Mouse (Mus musculus): Measurements from ENCODE around the gene Slc12a3.
"Not testable (repeated sequence)": the region's sequence is repeated elsewhere in the genome, so short reads cannot be mapped to it uniquely, and the experiment has no call there.

The Slc12a3 gene

DNA sequence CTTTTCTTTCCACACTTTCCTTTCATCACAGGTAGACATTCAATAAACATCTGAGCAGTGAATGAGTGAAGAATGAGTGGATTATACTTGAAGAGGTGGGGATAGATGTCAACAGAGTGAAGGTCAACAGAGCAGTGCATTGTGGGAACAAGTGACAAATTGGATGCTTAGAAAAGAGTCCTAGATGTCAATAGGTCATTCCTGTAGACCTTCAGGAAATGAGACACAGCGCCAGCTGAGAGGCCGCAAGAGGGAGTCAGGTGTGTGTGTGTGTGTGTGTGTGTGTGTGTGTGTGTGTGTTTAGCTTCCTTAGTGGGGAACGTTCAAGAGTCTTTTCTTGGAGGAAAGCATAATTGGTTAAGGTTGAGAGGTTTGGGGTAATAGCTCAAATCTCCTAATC, 47.2 kb downstream of the Slc12a3 start:
- no peak for DNase-seq (ENCODE audit: low read depth)

DNA sequence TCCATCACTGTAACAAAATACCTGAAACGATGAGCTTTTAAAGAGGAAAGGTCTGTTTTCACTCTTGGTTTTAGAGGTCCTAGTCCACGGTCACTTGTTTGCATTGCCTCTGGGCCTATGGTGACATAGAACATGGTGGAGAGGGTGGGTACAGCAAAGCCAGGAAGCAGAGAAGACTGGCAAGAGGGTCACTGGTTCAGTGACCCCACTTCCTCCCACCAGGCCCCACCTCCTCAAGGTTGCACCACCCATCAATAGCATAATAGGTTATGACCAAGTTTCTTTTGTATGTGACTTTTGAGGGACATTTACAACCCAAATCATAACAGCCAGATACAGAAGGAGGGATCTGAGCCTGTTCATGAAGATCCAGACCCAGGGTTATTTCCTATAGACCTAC, 47.6 kb downstream of the Slc12a3 start:
- no peak for DNase-seq (ENCODE audit: low read depth)

DNA sequence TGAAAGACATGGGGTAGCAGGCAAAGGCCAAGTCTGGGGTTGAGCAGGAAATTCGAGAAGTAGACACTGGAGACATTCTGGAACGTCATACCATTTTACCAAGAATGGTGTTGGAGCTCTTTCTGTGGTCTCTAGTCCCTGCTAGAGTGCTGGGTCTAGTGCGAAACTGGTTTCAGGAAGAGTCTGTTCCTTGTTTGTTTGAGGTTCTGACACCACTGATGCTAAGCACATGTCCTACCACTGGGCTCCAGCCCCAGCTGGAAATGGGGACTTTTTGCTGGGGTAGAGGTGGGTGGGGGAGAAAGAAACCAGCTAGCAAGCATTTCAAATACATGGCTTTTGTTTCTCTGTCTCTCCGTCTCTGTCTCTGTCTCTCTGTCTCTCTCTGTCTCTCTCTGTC, 48.0 kb downstream of the Slc12a3 start:
- no peak for DNase-seq (ENCODE audit: low read depth)

DNA sequence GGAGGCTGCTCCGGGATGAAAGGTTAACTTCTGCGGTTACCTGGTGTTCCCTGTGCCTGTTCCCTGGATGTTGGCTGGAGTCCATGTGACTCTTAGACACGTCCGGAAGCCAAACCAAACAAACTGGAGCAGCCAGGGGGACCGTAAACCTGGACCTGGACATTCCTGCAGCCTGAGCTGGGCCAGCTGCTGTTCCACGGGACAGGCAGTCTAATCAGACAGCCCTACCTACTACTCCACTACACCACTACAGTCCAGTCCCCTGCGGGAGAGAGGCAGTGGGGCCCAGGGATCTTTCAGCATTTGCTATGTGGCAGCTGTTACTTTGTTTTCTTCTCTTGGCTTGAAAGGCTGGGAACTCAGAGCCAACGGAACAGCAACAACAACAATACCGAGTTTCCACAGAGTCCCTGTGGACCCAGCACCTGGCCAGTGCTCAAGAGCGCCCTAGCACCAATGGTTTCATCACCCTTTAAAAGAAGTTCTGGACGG, 48.8 kb downstream of the Slc12a3 start:
- no peak for DNase-seq (ENCODE audit: low read depth)

DNA sequence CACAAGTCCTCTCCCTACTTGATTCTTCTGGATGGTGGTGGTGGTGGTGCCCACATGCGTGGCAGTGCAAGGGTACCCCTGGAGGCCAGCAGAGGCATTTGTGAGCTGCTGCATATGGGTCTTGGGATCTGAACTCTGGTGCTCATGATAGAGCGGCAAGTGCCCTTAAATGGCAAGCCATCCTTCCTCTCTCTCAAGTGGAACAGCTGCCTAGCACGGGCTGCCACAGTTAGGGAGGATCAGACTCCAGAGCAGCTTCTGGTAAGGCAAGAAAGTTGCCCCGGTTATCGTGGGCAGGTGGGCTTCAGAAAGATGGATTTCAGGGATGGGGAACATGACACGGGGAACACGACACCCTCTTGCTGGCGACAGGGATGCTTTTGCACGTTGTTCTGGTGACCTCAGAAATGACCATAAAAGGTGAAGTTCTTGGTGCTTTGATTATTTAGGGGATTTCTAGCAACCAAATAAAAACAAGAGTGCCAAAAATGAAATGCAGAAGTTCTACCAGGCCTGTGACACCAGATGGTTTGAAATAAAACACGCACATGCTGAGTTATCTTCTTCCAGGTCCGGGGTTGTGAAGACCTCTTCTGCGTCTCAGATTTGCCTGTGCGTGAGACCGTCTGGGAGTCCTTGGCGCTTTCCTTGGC, 49.9 kb downstream of the Slc12a3 start:
- DNase-seq (ENCODE audit: low read depth) = no peak

DNA sequence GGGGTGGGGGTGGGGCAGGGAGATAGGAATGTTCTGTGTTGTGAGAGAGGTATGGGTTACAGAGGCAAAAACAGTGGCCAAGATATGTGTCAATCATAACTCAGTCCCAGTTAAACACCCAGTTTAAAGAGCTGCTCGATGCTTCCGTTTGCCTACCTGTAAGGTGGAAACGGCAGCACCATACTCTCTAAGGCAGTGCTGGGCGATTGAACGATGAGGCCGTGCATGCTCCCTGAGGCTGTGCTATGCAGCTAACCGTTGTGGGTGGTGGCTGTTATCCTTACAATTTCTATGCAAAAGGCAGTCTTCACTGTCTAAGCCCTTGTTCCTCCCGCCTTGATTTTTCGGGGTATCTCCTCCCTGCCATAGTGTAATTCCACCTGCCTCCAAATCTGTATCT, 50.7 kb downstream of the Slc12a3 start:
- DNase-seq (ENCODE audit: low read depth) = no peak

DNA sequence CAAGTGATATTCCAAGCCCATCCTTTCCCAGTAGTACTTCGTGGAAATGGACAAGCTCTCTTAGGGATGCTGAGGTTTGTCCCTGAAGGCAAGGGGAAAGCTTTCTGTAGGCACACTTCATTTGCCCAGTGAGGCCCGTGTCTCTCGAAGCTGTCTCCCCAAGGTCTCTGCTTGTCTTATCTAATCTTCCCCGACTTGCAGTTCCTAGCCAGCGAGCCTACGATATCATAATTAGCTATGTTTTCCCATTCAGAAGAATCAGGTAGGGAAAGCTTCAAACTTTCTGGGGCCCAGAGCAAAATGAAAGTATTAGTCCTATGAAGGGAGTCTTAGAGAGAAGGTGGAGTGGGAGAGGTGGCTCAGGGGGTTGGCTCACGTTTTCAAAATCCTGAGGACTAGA, 55.2 kb downstream of the Slc12a3 start:
- no peak for DNase-seq (ENCODE audit: low read depth)

DNA sequence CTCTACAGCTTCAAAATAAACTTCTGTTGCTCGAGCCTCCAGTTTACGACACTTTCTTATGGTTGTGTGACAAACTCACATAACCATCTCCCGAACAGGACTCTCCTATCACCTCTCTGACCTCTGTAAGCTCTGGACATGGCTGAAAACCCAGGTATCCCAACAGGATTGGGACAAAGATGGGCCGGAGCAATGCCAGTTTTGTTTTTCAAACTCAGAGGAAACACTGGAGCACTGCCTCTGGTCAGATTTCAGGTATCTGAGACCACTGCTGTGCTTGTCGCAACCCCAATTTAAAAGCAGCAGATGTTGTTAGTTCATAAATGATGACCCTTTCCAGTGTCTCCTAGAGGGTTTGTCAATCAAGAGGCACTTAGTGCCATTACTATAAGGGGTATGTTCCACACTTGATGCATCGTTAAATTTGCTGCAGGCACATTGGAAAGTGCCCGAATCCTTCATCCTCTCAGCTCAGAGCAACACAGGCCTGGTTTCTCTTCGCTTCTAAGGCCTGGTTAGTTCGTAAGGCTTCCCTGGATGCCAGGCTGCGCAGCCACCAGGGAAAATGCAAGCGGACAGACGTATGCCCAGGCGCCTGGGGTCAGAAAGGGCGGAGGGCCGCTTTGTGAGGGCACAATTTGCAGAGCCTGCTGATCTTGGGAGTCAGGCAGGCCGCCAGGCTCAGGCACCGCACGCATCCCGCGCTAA, 56.7 kb downstream of the Slc12a3 start:
- no peak for DNase-seq (ENCODE audit: low read depth)

DNA sequence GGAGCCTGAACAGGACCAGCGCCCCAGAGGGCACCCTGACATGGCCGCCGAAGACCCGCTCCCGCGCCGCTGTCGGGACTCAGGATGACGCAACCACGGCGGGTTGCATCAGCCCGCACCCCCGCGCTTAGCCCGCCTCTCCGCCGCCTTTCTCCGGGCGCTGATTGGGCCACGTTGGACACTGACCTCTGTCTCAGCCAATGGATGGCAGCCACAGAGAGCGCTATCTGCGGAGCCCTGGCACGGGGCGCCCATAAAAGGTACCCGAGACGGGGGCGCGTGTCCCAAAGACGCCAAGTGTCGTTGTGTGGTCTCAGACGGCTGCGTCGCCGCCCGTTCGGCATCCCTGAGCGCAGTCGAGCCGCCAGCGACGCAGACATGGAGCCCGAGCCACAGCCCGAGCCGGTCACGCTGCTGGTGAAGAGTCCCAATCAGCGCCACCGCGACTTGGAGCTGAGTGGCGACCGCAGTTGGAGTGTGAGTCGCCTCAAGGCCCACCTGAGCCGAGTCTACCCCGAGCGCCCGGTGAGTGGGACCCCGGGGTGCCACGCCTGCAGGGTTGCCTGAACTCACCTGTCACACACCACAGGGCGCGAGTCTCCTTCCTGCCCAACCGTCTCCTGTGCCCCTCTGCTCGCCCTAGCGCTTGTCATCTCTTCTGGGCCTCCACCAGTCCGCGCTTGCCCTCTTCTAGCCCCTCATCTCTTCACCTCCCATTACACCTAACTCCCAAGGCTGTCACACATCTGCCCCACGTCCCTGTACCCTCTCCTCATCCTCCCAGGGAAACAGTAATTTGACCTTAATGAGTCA, 57.4 kb downstream of the Slc12a3 start, which contains the start of gene Herpud1:
Gene Herpud1, plus strand, starts transcription at position 225 of the 813 bp plus-strand sequence.
- peak; percentile 88 for DNase-seq (ENCODE audit: low read depth)

DNA sequence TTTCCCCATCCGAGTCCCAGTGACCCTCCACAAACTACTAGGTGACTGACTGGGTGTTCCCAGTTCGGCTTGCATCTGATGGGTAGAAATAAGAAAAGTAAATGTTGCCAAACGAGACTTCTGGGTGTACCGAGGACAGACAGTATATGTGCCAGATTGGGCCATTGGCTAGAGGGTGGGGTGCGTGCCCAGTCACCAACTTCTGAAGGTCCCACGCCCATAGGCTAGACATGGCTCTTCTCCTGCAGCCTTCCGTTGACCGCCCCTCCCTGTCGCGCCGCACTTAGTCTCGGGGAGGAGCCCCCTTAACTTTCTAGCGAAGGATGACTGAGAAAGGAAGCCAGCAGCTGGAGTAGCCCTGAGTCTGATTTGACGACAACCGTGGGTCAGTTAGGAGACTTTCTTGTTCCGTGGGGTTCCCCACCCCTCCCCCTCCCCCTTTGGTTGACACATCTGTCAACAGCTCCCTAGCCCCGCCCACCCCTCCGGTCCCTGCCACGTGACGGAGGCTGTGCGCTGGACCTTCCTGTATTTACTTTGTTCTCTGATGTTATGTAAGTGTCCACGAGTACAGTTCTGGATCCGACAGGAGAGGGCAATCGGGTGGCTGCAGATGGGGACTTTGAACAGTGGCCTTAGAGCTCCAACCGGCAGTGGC, 58.2 kb downstream of the Slc12a3 start:
- DNase-seq (ENCODE audit: low read depth) = peak; percentile 68

DNA sequence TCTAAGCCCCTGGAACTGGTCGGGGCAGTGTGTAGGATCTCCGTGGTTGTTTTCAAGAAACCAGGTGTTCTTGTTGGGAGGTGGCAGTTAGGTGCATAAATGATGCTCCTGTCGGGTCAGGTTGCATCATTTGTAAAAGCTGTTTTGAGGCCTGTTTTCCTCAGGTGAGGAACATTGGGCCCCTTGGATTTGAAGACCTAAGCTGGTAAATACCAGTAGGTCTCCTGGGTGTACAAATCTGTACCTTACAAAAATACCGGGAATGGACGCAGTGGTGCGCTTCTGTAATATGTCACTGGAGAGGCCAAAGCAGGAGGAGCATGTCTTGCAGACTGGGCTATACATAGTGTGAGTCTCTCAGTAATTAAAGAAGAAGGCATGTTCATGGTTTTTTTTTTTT, 58.8 kb downstream of the Slc12a3 start:
- no peak for DNase-seq (ENCODE audit: low read depth)

DNA sequence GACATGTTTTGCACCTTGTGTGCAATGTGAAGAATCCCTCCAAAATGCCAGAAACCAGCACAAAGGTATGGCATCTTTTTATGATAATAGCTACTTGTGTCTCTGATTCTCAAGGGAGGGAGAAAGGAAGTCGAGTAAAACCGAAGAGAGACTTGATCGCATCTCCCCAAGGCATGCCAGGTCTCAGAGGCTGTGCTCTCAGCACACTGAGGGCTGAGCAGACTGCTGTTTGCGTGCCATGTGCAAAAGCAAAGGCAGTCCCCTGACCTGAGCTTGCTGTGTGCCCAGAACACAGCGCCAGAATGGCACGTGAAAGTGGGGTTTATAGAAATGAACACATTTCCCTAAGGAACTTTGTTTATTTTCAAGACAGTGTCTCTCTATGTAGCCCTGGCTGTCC, 60.5 kb downstream of the Slc12a3 start:
- DNase-seq (ENCODE audit: low read depth) = no peak

DNA sequence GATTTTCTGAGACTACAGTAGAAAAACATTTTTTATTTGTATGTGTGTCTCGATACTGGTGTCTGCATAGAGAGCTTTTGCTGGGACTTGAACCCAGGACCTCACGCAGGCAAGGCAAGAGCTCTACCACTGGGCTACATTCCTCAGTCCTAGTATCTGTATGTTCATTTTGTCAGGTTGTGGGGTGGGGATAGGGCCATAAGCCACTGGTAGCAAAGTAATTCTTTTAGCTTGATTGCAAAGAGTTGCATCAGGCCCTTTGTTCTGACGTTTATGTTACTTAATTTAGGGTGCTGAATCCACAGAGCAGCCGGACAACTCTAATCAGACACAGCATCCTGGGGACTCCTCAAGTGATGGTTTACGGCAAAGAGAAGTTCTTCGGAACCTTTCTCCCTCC, 61.4 kb downstream of the Slc12a3 start:
- DNase-seq (ENCODE audit: low read depth) = no peak

DNA sequence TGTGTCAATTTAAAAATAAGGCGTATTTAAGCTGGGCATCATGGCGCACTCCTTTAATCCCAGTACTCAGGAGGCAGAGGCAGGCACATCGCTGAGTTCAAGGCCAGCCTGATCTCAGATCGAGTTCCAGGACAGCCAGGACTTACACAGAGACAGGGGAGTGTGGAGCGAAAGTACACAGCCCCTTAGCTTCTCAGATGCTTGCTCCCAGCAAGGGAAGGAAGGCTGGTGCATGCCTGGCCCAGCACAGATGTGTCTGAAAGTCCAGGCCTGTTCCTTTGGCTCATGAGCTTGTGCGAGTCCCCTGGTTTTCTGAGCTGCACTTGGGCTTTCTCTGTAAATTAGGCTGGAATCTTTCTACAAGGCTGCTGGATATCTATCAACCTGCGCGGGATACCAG, 61.9 kb downstream of the Slc12a3 start:
- no peak for DNase-seq (ENCODE audit: low read depth)

DNA sequence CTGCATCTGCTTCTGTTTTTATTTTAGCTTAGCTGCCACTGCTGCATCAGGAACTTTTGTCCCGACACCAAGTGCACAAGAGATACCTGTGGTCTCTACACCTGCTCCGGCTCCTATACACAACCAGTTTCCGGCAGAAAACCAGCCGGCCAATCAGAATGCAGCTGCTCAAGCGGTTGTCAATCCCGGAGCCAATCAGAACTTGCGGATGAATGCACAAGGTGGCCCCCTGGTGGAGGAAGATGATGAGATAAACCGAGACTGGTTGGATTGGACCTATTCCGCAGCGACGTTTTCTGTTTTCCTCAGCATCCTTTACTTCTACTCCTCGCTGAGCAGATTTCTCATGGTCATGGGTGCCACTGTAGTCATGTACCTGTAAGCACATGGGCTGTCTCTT, 63.1 kb downstream of the Slc12a3 start:
- no peak for DNase-seq (ENCODE audit: low read depth)

DNA sequence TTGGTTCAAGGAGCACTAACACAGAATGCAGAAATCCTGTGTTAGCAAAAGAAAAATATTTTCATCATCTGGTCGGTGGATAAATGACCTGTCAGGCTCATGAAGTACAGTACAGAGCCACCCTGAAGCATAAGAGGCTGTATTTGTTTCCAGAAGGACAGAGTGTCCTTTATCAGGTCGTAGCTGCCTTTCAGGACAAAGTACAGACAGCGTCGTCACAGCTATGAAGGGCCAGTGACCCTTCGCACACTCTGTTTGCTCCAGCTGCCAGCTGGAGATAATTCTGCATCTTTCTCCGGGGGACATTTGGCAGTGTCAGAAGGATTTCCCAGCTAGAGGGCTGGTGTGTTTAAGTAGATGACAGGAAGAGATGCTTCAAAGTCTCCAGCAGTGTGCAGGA, 63.6 kb downstream of the Slc12a3 start:
- no peak for DNase-seq (ENCODE audit: low read depth)

DNA sequence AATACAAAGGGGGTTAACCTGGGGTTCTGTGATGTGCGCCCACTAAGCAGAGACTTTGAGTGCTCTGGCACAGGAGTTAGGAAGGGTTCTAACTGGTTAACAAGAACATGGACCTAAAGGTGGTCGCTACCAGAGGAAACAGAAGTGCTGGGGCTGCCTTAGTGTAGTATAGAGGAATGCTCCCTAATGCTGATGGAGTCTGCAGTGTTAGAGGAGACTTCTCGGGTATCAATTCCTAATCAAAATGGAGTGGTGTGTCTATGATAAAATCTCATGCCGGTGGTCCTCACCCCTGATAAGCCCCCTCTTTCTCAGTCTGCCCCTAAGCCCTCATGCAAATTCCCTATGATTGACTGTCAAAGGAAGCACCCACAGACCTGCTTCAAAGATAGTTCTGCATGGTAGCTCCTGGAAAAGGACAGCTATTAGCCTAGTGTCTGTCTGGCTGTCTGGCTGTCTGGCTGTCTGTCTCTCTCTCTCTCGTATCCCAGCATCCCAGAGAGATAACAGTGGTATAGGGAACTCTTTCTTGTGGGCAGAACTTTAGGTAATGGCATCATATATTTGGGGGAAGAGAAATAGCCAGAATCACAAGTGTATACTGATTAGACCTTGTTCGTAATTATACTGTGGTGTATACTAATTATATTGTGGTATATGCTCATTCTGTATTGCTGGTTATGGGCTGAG, 67.0 kb downstream of the Slc12a3 start:
- no peak for DNase-seq (ENCODE audit: low read depth)

DNA sequence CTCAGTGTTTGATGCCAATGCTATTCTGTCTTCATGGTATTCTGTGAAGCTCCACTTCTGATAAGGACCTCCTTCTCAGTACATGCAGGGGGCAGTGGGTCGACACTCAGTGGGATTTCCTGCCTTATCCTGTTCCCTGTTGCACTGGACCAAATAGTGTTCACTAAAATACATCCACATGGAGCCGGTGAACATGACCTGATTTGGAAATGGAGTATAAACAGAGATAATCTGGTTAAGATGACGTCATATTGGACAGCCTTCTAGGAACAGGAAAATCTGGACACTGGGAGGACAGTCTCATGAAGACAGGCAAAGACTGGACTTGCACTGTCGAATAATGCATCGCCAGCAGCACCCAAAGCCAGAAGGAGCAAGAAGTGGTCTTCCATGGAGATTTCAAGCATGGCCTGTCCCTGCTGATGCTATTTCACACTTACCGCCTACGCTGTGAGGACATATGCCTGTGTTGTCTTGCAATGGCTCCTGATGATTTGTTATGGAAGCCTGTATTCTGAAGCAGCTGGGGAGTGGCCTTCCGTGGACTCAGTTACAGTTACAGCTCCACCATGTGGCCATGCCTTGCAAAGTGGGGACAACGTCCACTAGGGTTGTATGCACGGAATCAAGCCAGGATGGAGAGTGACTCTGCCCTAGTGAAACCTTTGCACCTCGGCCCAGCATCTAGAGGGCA, 68.1 kb downstream of the Slc12a3 start:
- no peak for DNase-seq (ENCODE audit: low read depth)

DNA sequence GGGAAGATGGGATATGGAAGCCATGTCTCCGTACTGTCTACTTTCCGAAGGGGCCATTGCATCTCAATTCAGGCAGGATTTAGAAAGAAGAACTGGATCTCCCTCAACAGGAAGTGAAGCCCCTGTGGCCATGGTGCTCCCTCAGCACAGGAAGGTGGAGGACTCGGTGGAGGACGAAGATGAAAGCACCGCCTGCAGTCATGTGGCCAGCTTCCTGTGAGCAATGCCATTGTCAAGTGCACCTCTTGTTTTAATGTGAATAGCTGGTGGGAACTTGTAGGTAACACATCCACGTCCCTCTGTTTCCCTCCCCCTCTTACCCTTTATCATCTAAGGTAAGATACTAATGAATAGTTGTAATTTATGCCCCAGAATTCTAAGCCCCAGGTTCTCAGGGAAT, 69.6 kb downstream of the Slc12a3 start:
- DNase-seq (ENCODE audit: low read depth) = no peak

DNA sequence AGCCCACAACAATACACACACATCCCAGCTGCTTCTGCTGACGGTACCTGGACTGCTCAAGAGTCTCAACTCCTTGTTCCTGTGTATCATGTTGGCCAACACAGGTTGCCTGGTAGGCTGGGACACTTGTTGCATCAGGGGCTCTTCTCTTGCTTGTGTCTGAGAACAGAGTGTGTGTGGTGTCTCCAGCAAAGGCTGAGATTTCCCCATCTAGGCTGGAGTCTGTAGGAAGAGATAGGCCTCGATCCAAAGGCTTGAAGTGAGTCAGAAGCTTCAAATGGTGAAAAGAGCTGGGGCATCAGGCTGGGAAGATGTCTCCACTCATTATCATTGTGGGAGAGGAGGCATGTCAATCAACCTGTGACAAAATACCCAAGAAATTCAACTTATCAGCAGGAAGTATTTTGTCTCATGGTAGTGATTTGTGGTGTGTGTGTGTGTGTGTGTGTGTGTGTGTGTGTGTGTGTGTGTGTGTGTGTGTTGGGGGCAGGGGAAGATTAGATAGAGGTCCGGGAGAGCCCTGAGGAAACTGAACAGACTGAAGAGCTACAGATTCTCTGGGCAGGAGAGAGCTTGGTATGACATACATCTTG, 70.5 kb downstream of the Slc12a3 start:
- DNase-seq (ENCODE audit: low read depth) = no peak

DNA sequence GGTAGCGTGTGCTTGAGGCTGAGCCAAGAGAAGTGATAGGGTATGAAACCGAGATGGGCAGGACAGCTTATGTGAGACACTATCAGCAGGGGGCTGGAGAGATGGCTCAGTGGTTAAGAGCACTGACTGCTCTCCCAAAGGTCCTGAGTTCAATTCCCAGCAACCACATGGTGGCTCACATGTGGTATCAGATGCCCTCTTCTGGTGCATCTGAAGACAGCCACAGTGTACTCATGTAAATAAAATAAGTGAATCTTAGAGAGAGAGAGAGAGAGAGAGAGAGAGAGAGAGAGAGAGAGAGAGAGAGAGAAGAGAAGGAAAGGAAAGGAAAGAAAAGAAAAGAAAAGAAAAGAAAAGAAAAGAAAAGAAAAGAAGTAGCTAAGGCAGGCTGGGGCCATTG, 71.0 kb downstream of the Slc12a3 start:
- DNase-seq (ENCODE audit: low read depth) = not testable (repeated sequence)
